Mouse (Mus musculus): ENCODE measurements around the gene Hivep3. TPM values are rescaled to one million over a fixed set of nuclear protein-coding genes. Genes with fewer than 3 reads are reported as not detected.

Gene Hivep3
- total and polyA plus RNA-seq, 3 experiments = not detected

GRCm38 (mm10) chr4:120066841-120067591, 333.4 kb downstream of the Hivep3 start:
- Histone ChIP-seq H3K9me3 (replicated peaks; ENCODE audit: insufficient read depth, low read length) (no peaks in the 10 kb centered on the region), H3K4me3 (ENCODE audit: control insufficient read depth in 1 of 2, insufficient read depth in 1 of 2, low read depth in 2 of 2, low read length in 2 of 2) (no peak overlapping the region), H3K27me3 (ENCODE audit: control insufficient read depth in 1 of 2, insufficient read depth in 2 of 2, low read length in 2 of 2) (no peaks in the 10 kb centered on the region), H3K4me1 (ENCODE audit: control insufficient read depth in 1 of 2, insufficient read depth in 2 of 2, low read length in 2 of 2) (no peaks in the 10 kb centered on the region), H3K36me3 (ENCODE audit: control insufficient read depth in 1 of 2, insufficient read depth in 2 of 2, low read length in 2 of 2) (no peaks in the 10 kb centered on the region), H3K27ac (ENCODE audit: control insufficient read depth, low read depth, low read length) (no peak overlapping the region), H3K79me2 (ENCODE audit: control insufficient read depth, insufficient read depth, low read length, poor library complexity) (no peaks in the 10 kb centered on the region), H3K9ac (ENCODE audit: control insufficient read depth, low read depth, low read length, poor library complexity, severe bottlenecking) (no peak overlapping the region)
- no peak for DNase-seq (ENCODE audit: low read depth, low spot score)
- TF ChIP-seq CTCF (IDR thresholded peaks at IDR 0.05 in 2 of 3, conservative IDR thresholded peaks at IDR 0.05 in 1 of 3; ENCODE audit: control insufficient read depth in 1 of 3, insufficient read depth in 1 of 3, low read depth in 2 of 3, low read length in 3 of 3, poor library complexity in 1 of 3, severe bottlenecking in 1 of 3) = no peak
- TF ChIP-seq GATA1 (IDR thresholded peaks at IDR 0.05; ENCODE audit: low read depth, low read length) = no peak
- TF ChIP-seq SMC3 (IDR thresholded peaks at IDR 0.05; ENCODE audit: low read depth, low read length) = no peak
- TF ChIP-seq USF2 (IDR thresholded peaks at IDR 0.05; ENCODE audit: borderline replicate concordance in 1 of 2, insufficient read depth in 1 of 2, low read depth in 1 of 2, low read length in 2 of 2) = no peak
- no peak for TF ChIP-seq MXI1 (IDR thresholded peaks at IDR 0.05; ENCODE audit: low read depth, low read length)
- TF ChIP-seq EP300 (IDR thresholded peaks at IDR 0.05; ENCODE audit: low read depth in 1 of 2, low read length in 2 of 2) = no peak
- TF ChIP-seq POLR2A (IDR thresholded peaks at IDR 0.05; ENCODE audit: control insufficient read depth in 1 of 2, insufficient read depth in 1 of 2, low read depth in 1 of 2, low read length in 2 of 2, poor library complexity in 1 of 2) = no peak
- no peak for TF ChIP-seq ZNF384 (IDR thresholded peaks at IDR 0.05; ENCODE audit: low read depth, low read length)
- TF ChIP-seq ZC3H11A (IDR thresholded peaks at IDR 0.05; ENCODE audit: low read depth, low read length) = no peak
- no peak for TF ChIP-seq POLR2AphosphoS5 (IDR thresholded peaks at IDR 0.05; ENCODE audit: borderline replicate concordance, low read depth, low read length)
- TF ChIP-seq CHD2 (IDR thresholded peaks at IDR 0.05; ENCODE audit: low read length) = no peak
- no peak for TF ChIP-seq SIN3A (IDR thresholded peaks at IDR 0.05; ENCODE audit: low read length)
- no peak for TF ChIP-seq MYB (IDR thresholded peaks at IDR 0.05; ENCODE audit: low read depth, low read length)
- no peak for TF ChIP-seq ZKSCAN1 (IDR thresholded peaks at IDR 0.05; ENCODE audit: low read depth, low read length)
- no peak for TF ChIP-seq UBTF (IDR thresholded peaks at IDR 0.05; ENCODE audit: borderline replicate concordance, insufficient read depth, low read depth, low read length)
- no peak for TF ChIP-seq HCFC1 (IDR thresholded peaks at IDR 0.05; ENCODE audit: low read depth, low read length)

GRCm38 (mm10) chr4:120067592-120068235, 334.1 kb downstream of the Hivep3 start:
- TF ChIP-seq ZKSCAN1 (IDR thresholded peaks at IDR 0.05; ENCODE audit: low read depth, low read length) = no peak
- no peak for DNase-seq (ENCODE audit: low read depth, low spot score)
- Histone ChIP-seq H3K79me2 (ENCODE audit: control insufficient read depth, insufficient read depth, low read length, poor library complexity) (no peaks in the 10 kb centered on the region), H3K4me3 (ENCODE audit: control insufficient read depth in 1 of 2, insufficient read depth in 1 of 2, low read depth in 2 of 2, low read length in 2 of 2) (no peak overlapping the region), H3K9ac (ENCODE audit: control insufficient read depth, low read depth, low read length, poor library complexity, severe bottlenecking) (no peak overlapping the region), H3K4me1 (ENCODE audit: control insufficient read depth in 1 of 2, insufficient read depth in 2 of 2, low read length in 2 of 2) (no peaks in the 10 kb centered on the region), H3K36me3 (ENCODE audit: control insufficient read depth in 1 of 2, insufficient read depth in 2 of 2, low read length in 2 of 2) (no peaks in the 10 kb centered on the region), H3K9me3 (replicated peaks; ENCODE audit: insufficient read depth, low read length) (no peaks in the 10 kb centered on the region), H3K27ac (ENCODE audit: control insufficient read depth, low read depth, low read length) (no peak overlapping the region), H3K27me3 (ENCODE audit: control insufficient read depth in 1 of 2, insufficient read depth in 2 of 2, low read length in 2 of 2) (no peaks in the 10 kb centered on the region)

All from MEL (cell line).